Mouse (Mus musculus): ENCODE measurements at regions not wholly inside any gene's neighbourhood (a gene's known extent, or its start where the extent isn't known, plus 50 kb on each side); places are given as distances from the start of the nearest gene placed in this dataset.

DNA sequence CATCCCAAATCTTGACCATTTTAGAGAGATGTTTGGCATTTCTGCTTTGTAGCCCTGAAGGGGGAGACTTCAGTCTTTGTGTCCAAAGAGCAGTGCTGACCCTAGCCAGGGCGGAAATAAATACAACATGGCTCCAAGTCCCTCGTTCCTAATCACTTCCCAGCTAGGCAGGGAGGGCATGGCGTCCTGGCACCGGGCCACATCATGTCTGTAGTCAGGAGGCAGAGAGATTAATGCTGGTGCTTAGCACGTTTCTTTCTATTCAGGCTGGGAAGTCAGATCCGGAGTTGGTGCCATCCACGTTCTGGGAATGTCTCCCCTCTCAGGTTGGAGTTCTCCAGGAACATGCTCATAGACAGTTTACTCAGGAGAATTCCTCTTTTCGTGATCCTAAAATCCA is 206.3 kb upstream of the Zfp64 start:
- no peak for TF ChIP-seq CHD2 (IDR thresholded peaks at IDR 0.05; ENCODE audit: low read length)
- no peak for TF ChIP-seq NELFE (IDR thresholded peaks at IDR 0.05; ENCODE audit: low read depth, low read length)
- TF ChIP-seq POLR2A (IDR thresholded peaks at IDR 0.05; ENCODE audit: control insufficient read depth in 1 of 2, insufficient read depth in 1 of 2, low read depth in 1 of 2, low read length in 2 of 2, poor library complexity in 1 of 2): no peak
- no peak for TF ChIP-seq CTCF (IDR thresholded peaks at IDR 0.05 in 2 of 3, conservative IDR thresholded peaks at IDR 0.05 in 1 of 3; ENCODE audit: control insufficient read depth in 1 of 3, insufficient read depth in 1 of 3, low read depth in 2 of 3, low read length in 3 of 3, poor library complexity in 1 of 3, severe bottlenecking in 1 of 3)
- TF ChIP-seq ZKSCAN1 (IDR thresholded peaks at IDR 0.05; ENCODE audit: low read depth, low read length): no peak
- TF ChIP-seq ZMIZ1 (IDR thresholded peaks at IDR 0.05; ENCODE audit: low read depth, low read length): no peak
- no peak for TF ChIP-seq SMC3 (IDR thresholded peaks at IDR 0.05; ENCODE audit: low read depth, low read length)

Measured in MEL (cell line).